9 mouse cellular contexts compared by ENCODE assay signal in genomic region chr9:64447070-64447469, GRCm38 (mm10).
DNase-seq lines count a peak whose midpoint lies in the region; ATAC-seq lines count a peak whose summit lies in the region.
"Had no signal": no experiment of that assay in that cellular context is flagged by ENCODE, and none has a peak within 500 bp of the region (broad histone marks: within the 10 kb centered on the region; RNA-seq: fewer than 3 reads in every experiment).

No protein-coding gene starts in this region.

- peak overlapping the region; percentile 21 for H3K4me2 ChIP-seq in heart, embryonic 12.5 days
- no peak overlapping the region for H3K4me2 ChIP-seq in hindbrain, embryonic 16.5 days (ENCODE audit: low read length)

- no peak overlapping the region for H3K4me3 ChIP-seq in heart, embryonic 12.5 days
- no peak overlapping the region for H3K4me3 ChIP-seq in embryonic facial prominence, embryonic 10.5 days
- no peak overlapping the region for H3K4me3 ChIP-seq in hindbrain, embryonic 16.5 days (ENCODE audit: low read length)

- WGBS in heart, embryonic 12.5 days, result 17% methylated on average over 6 of the region's 6 CpGs
- WGBS in embryonic facial prominence, embryonic 10.5 days, result 27% methylated on average over 6 of the region's 6 CpGs
- WGBS in hindbrain, embryonic 16.5 days, result 28% methylated on average over 6 of the region's 6 CpGs

- H3K36me3 ChIP-seq in heart, embryonic 12.5 days, result no peaks in the 10 kb centered on the region
- H3K36me3 ChIP-seq in embryonic facial prominence, embryonic 10.5 days (replicated peaks), result no peaks in the 10 kb centered on the region
- no peaks in the 10 kb centered on the region for H3K36me3 ChIP-seq in hindbrain, embryonic 16.5 days (ENCODE audit: control insufficient read depth, insufficient read depth, low read length)

- H3K4me1 ChIP-seq in heart, embryonic 12.5 days (replicated peaks), result peaks cover 28% of the 10 kb centered on the region
- peaks cover 22% of the 10 kb centered on the region for H3K4me1 ChIP-seq in embryonic facial prominence, embryonic 10.5 days
- H3K4me1 ChIP-seq in hindbrain, embryonic 16.5 days (ENCODE audit: control insufficient read depth, insufficient read depth, low read depth, low read length), result peaks cover 18% of the 10 kb centered on the region

- H3K27ac ChIP-seq in heart, embryonic 12.5 days (ENCODE audit: poor library complexity, severe bottlenecking), result peak overlapping the region; percentile 44; the same call in 1 of the 2 replicates
- 0 out of 2 replicates have a peak overlapping the region, but pooled peaks have one; percentile 31 for H3K27ac ChIP-seq in embryonic facial prominence, embryonic 10.5 days (replicated peaks)
- H3K27ac ChIP-seq in hindbrain, embryonic 16.5 days (ENCODE audit: low read depth, low read length), result peak overlapping the region; percentile 30; the same call in 1 of the 2 replicates

- no peak for DNase-seq in heart, adult 9 months (ENCODE audit: low spot score in 2 of 2)
- DNase-seq in embryonic facial prominence, embryonic 10.5 days (ENCODE audit: low spot score), result peak; percentile 16
- no peak for DNase-seq in cerebellum, adult 9-10 months
- DNase-seq in natural killer cell, adult 2 months (ENCODE audit: low spot score in 2 of 2), result no peak
- no peak for DNase-seq in kidney, adult 11 months

- no peaks in the 10 kb centered on the region for H3K9me3 ChIP-seq in heart, embryonic 12.5 days (replicated peaks)
- no peaks in the 10 kb centered on the region for H3K9me3 ChIP-seq in embryonic facial prominence, embryonic 10.5 days
- H3K9me3 ChIP-seq in hindbrain, embryonic 16.5 days (ENCODE audit: control insufficient read depth, low read length), result no peaks in the 10 kb centered on the region

- ATAC-seq in heart, embryonic 12.5 days (ENCODE audit: insufficient number of reproducible peaks, low FRiP score), result peak; percentile 51
- ATAC-seq in hindbrain, embryonic 16.5 days, result peak; percentile 60
- peak; percentile 54 for ATAC-seq in megakaryocyte-erythroid progenitor cell, adult 5-6 weeks (replicated peaks; ENCODE audit: low FRiP score, low TSS enrichment, poor library complexity, severe bottlenecking)
- ATAC-seq: inflammation-experienced regulatory T-cells, adult 6 months had no signal

- no peaks in the 10 kb centered on the region for H3K27me3 ChIP-seq in heart, embryonic 12.5 days (replicated peaks)
- H3K27me3 ChIP-seq in embryonic facial prominence, embryonic 10.5 days (replicated peaks; ENCODE audit: low read depth, poor library complexity, severe bottlenecking), result no peaks in the 10 kb centered on the region
- H3K27me3 ChIP-seq in hindbrain, embryonic 16.5 days (replicated peaks; ENCODE audit: control insufficient read depth, insufficient read depth, low read length), result no peaks in the 10 kb centered on the region

- H3K9ac ChIP-seq in heart, embryonic 12.5 days, result no peak overlapping the region
- 0 out of 2 replicates have a peak overlapping the region, but pooled peaks have one; percentile 3 for H3K9ac ChIP-seq in hindbrain, embryonic 16.5 days (ENCODE audit: low read depth, low read length)
